Mouse (Mus musculus) bone marrow macrophage, adult 2 months (primary cell): ENCODE results near the gene Zfp426.

Experiments used
- CTCF ChIP-seq: IDR thresholded peaks from 2 replicates; pipeline ENCODE4 v1.5.1; 2012; ENCODE audit warnings: low read depth, mild to moderate bottlenecking, low read length, moderate library complexity
- POLR2A ChIP-seq: IDR thresholded peaks from 2 replicates; pipeline ENCODE4 v1.6.1; 2012; ENCODE audit warnings: mild to moderate bottlenecking, low read depth, low read length, borderline replicate concordance

GRCm38 (mm10) chr9:20536598-20536997 is 44.1 kb upstream of the Zfp426 start:
- TF ChIP-seq CTCF (no peak), POLR2A (no peak)
